Mouse (Mus musculus) c-Kit-positive CD71-positive TER-119-negative erythroid progenitor cells, embryonic 14.5 days (primary cell): ENCODE measurements around the gene Syt12.
"Not testable (repeated sequence)": the region's sequence is repeated elsewhere in the genome, so short reads cannot be mapped to it uniquely, and the experiment has no call there.

Experiments used
- DNase-seq: peaks from one replicate; pipeline ENCODE4 v3.0.0-alpha.2; 2013; ENCODE audit warnings: low read depth

Gene Syt12

GRCm38 (mm10) chr19:4491080-4491695 is 13.9 kb upstream of the Syt12 start:
- DNase-seq, result no peak

DNA sequence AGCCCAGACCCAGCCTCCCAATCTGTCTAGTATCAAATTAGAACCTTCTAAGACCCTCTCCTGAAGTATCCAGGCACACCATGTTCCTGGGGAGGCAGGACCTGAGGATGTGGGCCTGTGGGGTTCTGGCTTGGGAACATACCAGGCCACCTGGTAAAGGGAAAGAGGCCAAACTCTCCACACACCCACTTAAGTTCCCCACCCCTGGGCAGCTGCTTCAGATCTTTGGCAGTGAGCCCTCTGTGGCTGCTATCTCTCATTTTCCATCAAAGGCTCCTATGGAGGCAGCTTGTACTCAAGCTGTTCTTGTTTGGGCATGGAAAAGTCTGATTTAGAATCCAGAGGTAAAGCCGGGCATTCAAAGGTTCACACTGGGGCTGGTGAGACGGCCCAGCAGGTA is 10.6 kb upstream of the Syt12 start:
- no peak for DNase-seq

- no peak for DNase-seq
Observed at GRCm38 (mm10) chr19:4485006-4485405, 7.8 kb upstream of the Syt12 start.

DNA sequence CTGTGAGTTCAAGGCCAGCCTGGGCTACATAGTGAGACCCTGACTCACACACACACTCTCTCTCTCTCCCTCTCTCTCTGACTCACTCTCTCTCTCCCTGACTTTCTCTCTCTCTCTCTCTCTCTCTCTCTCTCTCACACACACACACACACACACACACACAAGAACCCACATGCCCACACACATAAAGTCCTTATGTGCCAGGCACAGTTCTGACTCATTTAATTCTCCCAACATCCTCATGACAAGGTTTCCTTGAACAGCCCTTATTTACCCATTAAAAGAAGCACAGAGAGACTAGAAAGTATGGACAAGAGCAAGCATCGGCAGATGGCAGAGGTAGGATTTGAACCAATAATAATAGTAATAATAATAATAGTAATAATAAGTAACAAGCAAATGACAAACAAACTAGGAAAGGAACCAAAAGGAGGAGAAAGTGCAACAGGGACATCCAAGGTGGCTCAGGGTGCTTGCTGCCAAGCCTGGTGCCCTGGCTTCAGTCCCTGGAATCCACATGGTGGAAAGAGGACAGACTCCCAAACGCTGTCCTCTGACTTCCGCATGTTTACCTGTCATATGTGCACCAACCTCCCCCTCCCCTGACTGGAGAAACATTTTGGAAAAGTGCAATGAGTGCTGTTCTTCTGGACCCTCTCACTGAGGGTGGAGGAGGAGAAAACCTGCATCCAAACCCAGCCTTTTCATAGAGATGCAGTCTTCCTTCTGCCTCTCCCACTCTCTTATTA is 5.0 kb upstream of the Syt12 start:
- no peak for DNase-seq

DNA sequence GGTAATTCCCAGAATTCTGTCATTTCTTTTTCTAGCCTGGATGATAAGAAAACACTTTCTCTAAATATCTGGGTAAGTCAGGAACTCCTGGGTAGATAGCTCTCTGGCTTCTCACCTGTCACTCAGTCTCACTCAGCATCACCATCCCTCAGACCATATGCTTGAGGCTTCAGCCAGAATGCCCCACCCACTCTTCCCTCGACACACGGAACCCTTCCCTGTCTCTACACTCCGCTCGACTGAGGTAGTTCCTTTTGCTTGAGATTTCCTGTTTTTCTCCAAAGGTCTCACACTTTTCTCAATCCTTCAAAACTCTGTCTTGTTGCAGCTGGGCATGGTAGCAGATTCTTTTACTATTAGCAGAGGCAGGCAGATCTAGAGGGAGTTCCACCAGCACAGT is 4.1 kb upstream of the Syt12 start:
- DNase-seq, result no peak

DNA sequence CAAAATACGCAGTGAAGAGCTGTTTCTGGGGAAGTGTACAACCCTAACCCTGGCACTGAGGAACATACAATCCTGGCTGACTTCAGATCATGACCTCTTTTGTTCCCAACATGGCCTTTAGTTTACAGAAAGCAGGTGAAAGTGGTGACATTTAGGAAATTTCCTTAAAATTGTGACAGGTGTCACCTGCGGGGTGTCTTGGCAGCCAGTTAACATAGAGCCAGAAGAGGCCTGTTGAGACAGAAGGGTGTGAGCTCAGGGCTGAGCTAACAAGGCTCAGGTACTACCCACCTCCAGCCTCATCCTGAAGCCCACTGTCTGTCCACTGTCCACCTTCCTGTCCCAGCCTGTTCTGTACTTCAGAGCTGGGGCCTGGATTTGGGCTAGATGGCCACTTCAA is 2.8 kb upstream of the Syt12 start:
- DNase-seq, result no peak

GRCm38 (mm10) chr19:4478190-4478516 is 906 bp upstream of the Syt12 start:
- DNase-seq, result peak; percentile 25

DNA sequence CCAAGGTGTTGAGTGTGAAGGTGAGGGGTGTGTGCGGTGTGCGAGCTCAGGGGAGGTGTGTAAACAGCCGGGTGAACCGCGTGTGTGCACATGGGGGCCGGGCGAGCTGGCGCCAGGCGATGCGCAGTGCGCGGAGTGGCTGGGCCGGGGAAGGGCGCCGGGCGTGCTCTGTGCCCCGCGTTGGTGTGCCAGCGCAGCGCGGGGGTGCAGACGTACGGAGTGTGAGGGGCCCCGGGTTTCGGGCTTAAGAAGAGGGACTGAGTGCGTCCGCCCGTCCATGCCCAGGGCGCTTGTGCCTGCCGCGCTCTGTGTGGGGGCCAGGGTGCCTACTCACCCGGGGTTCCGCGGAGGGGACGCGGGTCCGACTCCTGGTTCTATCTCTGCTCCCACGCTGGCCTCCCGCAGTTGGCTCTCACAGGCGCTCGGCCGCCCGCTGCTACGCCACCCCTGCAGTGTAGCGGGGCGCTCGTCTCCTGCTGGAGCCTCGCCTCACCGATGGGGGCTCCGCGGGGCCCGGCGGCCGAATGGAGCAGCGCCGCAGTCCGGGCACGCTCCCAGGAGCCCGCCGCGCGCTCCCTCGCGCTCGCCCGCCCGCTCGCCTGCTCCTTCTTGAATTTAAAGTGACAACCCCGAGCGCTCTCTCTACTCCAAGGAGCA is 518 bp downstream of the Syt12 start:
- DNase-seq, result no peak

DNA sequence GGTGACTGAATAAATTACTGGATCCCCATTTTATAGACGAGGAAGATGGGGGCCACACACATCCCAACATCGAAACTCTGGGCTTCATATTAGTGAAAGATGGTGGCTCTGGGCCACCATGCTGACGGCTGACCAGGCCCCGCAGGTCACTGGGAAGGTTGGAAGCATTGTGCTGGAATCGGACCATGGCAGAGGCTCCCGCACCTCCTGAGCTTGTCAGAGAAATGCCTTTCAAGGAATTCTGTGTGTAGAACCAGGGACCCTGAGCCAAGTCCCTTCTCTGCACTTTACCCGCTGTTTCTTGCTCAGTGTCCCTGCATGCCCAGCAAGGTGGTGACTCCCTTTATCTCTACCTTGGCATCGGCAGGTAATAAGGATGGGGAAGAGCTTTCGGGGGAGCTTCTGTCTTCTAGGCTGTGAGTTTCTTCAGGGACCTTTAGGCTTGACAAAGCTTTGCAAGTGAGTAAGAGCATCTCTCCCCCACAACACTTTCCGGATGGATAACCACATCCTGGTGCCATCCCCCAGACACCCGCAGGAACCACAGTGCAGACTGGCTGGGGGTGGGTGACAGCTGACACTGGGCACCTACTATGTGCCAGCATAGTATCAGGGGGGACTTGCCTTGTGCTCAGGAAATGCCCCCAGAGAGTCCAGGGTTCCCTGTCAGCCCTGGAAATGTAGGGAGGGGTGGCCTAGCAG is 1.9 kb downstream of the Syt12 start:
- DNase-seq, result no peak

DNA sequence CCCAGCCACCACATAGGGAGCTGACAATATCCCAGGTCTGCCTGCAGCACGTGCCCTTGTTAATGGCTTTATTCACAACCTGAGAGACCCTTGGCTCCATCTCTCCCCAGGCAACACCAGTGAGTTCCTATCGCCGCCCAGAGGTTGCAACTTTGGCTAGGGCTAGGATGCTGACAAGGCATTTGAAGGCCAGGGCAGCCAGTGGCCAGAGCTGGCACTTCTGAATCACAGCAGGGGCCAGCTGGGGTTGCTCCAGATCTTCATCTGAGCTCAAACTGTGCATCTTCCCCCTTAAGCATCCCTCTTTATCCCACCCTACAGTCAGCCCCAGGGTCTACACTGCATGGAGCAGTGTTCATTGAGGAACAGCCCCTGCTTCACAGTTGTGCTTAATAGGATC is 2.5 kb downstream of the Syt12 start:
- DNase-seq, result no peak

DNA sequence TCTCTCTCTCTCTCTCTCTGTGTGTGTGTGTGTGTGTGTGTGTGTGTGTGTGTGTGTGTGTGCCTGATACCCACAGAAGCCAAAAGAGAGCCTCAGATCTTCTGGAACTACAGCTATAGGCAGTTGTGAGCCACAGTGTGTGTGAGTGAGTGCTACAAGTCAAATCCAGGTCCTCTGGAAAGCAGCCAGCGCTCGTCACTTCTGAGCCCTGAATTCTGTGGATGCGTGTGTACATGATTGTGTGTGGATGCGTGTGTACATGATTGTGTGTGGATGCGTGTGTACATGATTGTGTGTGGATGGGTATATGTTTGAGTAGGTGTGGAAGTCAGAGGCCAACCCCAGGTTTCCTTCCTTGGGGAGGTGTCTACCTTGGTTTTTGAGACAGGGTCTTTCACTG is 3.7 kb downstream of the Syt12 start:
- no peak for DNase-seq

DNA sequence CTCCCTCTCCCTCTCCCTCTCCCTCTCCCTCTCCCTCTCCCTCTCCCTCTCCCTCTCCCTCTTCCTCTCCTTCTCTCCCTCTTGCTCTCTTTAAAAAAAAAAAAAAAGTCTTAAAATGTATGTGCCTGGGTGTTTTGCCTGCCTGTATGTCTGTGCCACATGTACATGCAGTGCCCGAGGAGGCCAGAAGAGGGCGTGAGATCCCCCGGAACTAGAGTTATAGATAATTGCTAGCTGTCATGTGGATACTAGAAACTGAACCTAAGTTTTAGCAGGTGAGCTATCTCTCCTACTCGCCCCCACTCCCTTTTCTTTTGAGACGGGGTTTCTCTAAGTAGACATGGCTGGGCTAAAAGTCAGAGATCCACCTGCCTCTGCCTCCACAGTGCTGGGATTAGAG is 8.9 kb downstream of the Syt12 start:
- peak; percentile 33 for DNase-seq

- DNase-seq, result no peak
Observed at GRCm38 (mm10) chr19:4464666-4465065, 12.6 kb downstream of the Syt12 start.

DNA sequence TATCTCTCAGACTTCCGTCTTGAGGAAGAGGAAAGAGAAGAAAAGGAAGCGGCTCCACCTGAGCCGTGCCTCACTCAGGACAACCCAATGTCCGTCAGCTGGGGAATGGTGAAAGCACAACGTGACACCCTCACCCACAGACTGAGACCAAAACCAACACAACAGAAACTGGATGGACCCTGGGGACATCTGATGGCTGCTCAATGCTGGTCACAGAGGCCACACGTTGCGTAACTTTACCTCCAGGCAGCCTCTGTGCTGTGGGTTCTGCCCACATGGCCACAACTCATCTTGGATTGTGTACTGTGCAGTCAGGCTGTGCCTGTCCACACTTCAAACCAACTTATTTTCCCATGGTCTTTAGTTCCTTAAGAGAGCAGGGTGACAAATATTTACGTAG is 15.3 kb downstream of the Syt12 start:
- no peak for DNase-seq

- DNase-seq, result peak; percentile 42
Observed at GRCm38 (mm10) chr19:4456227-4456626, 21.0 kb downstream of the Syt12 start.

DNA sequence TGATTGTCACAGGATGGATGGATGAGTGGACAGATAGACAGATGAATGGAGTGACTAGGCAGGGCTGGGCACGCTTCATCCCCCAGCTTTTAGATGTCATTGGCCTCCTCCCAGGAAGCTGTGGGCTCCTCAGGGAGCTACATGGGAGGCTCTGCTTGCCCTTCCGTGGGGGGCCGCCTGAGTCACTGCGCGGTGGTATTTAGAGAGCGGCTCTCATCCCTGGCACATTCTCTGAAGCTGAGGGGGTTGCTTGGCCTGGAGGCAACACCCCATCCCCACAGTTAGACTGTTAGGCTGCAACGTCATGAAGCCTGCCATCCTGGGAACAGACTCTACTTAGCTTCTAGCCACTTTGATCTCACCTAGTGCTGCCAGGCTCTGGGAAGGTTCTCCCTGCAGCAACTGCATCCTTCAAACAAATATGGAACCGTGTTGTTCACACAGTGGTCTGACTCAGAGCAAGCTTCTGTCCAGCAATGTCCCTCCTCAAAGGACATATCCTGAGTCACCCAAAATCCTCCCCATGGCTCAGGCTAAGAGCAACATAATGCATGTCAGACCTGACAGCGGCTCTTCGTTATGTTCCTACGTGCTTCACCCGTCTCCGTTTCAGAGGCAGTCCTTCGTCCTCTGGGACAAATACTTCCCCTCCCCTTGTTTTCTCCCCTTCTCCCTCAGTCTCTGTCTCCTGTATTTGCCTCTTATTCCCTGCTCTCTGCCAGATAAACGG is 22.0 kb downstream of the Syt12 start:
- no peak for DNase-seq

GRCm38 (mm10) chr19:4454040-4454439 is 23.2 kb downstream of the Syt12 start:
- not testable (repeated sequence) for DNase-seq

GRCm38 (mm10) chr19:4452525-4452924 is 24.7 kb downstream of the Syt12 start:
- DNase-seq, result no peak

DNA sequence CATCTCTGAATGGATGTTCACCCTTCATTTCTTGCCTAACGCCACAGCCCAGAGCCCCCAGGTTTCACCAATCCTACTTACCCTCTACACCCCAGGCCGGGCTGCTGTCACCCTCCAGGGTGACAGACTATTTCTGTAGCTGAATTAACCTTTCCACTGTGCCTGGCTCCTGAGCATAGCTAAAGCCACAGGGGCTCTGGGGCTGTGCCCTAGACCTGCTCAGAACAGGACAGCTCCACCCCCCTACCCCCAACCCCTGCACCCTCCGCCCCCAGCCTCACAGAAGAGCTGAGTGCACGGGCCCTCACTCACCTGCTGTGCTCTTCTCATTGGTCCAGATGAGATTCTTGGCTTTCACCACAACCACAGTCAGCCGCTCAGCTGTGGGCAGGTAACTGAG is 25.3 kb downstream of the Syt12 start:
- no peak for DNase-seq

GRCm38 (mm10) chr19:4451098-4451497 is 26.1 kb downstream of the Syt12 start:
- DNase-seq, result no peak

DNA sequence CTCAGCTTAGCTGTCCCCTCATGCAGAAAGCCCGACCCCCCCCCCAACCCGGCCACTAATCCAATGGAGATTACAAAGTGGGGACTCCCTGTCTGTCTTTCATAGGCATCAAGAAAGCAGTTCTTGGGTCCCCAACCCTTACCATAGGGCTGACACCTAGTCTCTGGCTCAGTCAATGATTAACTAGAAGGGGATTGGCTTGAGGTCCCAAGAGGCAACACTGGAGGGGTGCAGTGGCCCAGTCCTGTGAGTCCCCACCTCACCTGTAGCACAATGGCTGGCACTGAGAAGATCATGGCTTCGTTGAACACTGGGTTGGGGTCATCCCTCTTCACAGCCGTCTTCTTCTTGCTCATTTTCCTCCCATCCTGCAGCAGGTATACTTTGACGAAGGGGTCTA is 26.6 kb downstream of the Syt12 start:
- no peak for DNase-seq

GRCm38 (mm10) chr19:4449230-4449629 is 28.0 kb downstream of the Syt12 start:
- DNase-seq, result no peak
